Mouse (Mus musculus) adrenal gland, adult (tissue): ENCODE data around the gene Hydin.
"Not testable (repeated sequence)": the region's sequence is repeated elsewhere in the genome, so short reads cannot be mapped to it uniquely, and the experiment has no call there.

Source experiments
- DNase-seq, 2 experiments: peaks; one replicate each; pipeline ENCODE4 v3.0.0; 2022 to 2023; ENCODE audit warnings: low spot score in 1 of 2; ENCODE audit not compliant: inconsistent age in 2 of 2

Gene Hydin

DNA sequence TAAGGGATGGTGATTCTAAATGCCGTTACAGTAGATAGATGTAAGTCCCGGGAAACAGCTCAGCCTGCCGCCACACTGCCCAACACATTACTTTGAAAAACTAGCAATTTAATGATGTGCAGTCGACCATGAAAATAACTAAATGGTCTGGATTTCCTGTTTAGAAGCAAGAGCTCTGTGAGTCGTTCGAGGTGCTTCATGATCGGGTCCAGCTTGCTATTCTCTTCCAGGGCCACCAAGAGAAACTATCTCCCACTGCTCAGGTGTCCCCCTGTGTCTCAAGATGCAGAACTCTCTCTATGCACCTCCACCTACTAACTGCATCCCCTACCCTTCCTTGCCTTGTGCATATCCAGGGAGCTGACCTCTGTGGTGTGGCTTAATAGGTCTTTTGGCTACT lies 66.6 kb downstream of the Hydin start:
- DNase-seq = no peak

DNA sequence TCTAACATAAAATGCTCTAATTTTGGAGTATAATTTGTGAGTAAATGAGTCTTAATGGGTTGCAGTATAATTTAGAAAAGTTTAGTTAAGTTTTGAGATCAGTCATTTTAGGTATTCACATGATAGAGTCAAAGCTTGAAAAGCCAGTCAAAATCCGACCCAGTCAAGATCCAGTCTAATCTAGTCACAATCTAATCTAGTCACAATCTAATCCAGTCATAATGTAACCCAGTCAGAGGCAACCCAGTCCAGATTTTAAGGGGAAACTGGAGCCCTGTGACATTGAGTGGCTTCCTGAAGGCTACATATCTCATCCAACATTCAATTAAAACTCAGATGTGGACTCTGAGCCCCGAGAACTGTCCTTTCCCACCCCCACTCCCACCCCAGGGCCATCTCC lies 72.7 kb downstream of the Hydin start:
- DNase-seq = no peak

DNA sequence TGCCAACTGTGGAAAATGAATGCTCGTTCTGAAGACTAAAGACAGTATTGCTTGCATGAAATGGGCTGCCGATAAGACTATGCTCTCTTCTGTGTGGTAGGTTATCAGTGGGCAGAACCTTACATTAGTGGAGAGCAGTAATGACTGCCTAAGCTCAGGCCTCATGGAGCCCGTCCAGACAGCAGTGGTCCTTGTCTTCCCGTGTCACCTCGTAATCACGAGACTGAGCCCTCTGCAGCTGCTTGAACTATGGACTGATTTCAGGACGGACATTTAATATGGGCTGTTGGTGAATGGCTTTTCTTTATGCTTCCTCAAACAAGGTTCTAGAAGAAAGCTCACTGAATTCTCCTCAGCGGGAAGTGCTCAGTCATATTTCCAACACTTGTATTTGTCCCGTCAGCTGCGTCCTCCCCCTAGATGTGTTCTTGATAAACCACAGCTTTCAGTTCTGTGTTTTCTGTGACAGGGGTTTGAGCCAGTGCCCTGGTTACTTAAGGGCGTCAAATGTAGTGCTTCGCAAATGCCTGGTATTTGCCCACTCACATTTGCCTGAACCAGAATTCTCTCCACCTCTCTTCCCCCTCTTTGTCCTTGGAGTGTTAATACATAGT lies 73.4 kb downstream of the Hydin start:
- DNase-seq = no peak

DNA sequence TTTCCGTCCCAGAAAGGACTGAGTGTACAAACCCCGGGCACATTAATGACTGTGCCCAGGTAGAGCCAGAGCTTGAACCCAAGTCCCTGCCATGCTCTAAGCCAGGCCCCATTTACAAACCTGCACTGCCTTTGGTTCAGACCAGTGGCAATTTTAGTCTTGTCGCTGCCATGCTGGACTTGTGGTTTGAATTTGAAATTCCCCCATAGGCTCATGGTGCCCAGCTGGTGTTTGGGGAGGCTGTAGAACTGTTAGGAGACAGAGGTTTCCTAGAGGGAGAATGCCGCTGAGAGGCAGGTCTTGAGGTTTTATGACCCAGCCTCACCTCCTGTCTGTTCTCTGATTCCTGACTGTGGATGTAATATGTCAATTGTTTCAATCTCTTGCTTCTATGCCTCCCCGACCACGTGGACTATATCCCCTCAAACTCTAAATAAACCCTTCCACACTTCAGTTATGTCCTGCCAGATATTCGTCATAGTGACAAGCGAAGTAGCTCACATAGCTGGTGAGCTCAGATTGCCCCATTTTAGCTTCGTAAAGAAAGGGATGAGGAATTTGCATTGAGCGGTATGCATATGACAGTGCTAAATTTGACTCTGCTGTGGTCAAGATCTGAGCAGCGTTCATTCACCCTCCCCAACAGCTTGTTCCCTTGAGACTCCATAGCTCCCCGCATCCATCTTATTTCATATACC lies 79.1 kb downstream of the Hydin start:
- no peak for DNase-seq

DNA sequence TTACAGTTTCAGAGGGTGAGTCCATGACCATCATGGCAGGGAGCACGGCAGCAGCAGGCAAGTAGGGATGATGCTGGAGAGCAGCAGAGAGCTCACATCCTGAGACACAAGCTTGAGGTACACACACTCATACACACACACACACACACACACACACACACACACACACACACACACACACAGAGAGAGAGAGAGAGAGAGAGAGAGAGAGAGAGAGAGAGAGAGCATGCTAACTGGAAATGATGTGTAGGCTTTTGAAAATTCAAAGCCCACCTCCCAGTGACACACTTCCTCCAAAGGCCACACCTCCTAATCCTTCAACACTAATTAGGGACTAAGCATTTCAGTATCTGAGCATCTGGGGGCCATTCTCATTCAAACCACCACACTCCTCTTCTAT lies 80.1 kb downstream of the Hydin start:
- no peak for DNase-seq

DNA sequence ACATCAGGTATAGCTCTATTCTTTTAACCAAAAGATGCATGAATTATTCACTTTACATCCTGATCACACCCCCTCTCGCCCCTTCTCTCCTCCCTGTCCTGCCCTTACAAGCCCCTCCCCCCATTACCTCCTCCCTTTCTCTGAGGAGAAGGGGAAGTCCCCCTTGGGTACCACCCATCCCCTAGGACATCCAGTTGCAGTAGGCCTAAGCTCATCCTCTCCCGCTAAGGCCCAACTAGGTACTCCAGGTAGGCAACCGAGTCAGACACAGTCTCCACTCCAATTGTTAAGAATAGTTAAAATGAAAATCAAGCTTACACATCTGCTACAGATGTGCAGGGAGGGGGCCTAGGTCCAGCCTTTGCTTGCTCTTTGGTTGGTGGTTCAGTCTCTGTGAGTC lies 83.9 kb downstream of the Hydin start:
- DNase-seq = no peak

DNA sequence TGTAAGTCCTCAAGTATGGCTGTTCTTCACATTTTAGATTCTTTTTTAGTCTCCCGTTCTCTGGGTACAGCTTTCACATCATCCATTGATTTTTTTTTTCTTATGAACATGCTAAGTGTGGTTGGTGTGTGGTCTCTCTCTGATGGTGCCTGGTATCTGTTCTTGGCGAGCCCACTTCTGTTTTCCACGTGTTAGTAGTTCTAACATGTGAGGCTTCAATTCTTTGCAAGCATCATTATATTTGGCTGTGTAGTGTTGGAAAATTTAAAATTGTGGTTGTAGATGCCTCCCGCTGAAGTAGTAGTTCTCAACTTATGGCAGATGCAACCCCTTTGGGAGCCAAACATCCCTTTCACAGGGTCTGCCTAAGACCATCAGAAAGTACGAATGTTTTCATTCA lies 85.1 kb downstream of the Hydin start:
- no peak for DNase-seq

DNA sequence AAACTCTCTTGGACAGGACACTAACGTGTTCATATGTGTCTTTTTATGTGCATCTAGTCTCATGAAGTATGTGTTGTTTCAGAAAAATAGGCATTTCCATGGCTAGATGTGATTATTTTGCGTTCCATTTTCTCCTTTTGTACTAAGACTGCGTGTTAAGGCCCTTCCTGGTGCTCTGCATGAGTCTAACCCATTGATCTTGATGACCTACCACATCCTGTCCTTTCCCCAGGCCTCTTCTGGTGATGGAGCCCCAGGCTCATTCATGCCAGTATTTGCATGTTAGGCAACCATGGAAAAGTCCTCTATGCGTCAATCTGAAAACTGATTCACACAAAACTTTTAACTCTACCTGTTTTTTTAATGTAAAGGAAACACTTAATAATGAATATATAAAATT lies 96.2 kb downstream of the Hydin start:
- no peak for DNase-seq

DNA sequence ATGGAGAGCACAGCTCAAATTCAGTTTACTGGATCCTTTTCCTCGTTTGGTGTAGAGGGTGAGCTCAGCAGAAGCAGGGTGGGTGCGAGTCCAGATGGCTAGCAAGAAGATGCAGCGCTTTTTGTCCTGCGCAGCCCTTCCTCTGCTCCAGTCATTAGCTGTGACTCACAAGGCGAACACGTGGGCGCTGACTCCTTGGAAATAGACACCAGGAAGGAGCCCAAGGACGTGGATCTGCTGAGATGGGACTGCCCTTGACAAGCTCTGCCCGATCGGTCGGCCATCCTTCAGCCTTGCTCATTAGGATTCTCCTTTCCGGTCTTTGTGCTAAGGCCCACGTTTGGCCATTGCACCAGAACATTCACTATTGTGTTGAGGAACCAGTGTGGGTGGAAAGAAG lies 106.1 kb downstream of the Hydin start:
- peak; percentile 83 to 90 for DNase-seq

DNA sequence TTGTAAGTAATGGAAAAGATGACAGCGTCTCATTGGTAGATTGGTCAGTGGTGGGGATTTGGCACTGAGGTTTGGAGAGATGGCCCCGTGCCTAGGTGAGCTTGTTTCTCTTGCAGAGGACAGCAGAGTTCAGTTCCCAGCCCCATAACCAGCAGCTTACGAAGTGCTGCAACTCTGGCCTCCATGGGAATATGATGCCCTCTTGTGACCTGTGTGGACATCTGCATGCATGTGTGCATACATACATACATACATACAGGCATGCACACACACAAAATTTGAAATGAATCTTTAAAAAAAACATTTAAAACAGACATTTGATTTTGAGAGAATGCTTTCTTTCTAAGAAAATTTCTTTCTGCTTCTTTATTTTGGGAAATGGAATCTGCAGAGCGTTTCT lies 106.9 kb downstream of the Hydin start:
- DNase-seq = no peak

DNA sequence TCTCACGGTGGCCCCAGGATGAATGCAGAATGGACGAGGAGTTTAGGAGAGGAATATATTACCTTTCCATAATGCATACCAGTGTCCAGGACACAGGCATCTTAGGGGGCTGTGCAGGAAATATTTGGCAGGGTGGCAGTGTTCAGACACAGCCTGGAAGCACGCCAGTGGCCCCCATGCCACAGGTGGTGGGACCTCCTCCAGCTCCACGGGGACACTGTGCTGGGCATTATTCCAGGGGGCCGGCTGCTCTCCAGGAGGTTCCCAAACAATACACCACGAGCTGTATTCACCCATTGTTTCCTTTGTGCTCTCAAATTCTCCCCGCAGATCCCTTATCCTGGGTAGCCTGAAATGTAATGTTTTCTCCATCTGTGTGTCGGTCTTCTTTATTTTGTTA lies 116.0 kb downstream of the Hydin start:
- DNase-seq = no peak

DNA sequence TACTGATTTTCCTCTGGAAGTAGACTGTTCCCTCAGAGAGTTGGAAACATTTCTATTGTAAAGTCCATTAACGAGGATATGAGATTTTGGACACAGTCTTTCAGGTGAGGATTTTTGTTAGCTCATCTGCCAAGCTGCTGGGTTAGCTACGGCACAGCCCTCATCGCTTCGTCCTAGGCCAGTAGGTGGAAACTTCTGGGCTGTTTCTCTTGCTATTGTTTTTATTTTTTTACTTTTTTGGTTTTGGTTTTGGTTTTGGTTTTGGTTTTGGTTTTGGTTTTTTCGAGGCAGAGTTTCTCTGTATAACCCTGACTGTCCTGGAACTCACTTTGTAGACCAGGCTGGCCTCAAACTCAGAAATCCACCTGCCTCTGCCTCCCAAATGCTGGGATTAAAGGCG lies 117.9 kb downstream of the Hydin start:
- not testable (repeated sequence) for DNase-seq

DNA sequence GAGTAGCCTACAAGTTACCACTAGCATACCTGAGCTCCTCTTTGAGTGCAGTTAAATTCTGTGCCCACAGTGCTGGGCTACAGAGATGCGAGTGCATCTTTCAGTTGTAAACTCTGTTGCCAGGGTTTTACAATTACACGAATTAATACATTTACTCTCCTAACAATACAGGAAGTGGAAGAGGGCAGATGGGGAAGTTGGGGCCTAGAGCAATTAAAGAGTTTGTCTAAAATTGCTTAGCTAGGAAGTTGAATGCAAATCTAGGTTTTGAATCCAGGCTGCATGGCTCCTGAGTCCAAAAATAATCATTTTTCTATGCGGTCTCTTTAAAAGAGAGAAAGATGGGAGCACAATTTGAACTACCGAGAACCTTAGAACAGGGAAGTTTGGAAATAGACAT lies 128.9 kb downstream of the Hydin start:
- DNase-seq = no peak

DNA sequence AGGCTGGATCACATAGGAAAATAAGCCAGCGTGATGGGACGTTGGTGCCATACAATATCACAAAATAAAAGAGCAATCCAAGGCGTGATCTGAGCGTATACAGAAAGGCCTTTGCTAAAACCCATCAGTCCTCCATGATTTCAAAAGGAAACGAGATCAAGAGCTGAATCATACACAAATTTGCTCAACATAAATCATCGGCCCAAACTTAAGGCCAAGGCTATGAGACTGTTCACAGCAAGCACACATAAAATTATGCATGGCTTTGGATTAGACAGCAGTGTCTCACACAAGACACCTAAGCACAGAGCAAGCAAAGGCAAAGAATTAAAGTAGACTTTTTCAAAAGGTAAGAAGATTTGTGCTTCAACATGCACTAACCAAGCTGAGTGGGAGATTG lies 133.8 kb downstream of the Hydin start:
- peak; percentile 46 to 83 for DNase-seq

DNA sequence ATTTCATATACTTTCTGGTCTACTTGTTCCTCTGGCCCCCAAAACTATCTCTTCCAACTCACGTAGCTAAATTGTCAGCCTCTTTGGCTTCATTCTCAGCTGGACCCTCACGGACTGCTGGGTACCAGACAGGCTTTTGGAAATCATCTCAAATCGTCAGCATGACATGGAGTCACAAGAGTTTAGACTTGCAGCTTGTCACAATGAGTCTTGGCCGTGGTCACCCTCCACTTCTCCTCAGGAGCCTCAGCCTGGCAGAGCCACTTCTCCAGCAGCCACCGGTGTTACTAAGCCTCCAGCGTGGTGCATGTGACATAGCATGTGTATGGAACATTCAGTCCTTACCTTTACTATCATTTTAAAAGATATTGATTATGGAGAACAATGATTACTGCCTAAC lies 135.5 kb downstream of the Hydin start:
- no peak for DNase-seq

DNA sequence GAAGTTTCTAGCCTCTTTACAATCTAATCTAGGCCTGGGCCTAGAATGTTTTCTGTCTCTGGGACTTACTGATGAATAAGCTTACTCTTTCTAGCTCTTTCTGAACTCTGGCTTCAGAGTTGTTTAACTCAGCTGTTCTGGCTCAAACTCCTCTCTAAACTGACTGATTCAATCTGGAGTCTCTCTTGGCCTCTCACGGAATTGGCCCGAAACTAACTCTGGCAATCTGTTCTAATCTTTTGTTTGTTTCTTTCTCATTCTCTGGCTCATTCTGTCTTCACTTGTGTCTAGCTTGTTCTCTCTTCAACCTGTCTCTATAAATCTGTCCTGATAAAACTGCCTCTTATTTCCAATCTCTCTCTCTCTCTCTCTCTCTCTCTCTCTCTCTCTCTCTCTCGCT lies 137.7 kb downstream of the Hydin start:
- DNase-seq = no peak

DNA sequence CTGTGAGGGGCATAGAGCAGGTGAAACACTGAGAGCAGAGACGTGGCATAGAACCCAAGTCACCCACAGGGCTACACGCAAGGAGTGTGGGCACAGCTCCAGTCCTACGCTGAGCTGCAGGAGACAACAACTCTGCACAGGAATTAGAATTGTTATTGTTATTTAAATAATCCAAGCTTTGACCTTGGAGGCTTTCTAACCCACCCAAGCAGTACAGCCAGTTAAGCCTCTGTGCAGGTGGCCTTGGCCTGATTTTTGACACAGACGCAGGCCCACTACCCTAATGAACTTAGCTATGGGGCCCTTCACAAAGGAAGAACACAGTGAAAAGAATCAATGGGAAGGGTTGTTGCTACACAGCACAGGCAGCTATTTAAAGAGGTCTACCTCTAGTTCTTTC lies 148.3 kb downstream of the Hydin start:
- DNase-seq = no peak

DNA sequence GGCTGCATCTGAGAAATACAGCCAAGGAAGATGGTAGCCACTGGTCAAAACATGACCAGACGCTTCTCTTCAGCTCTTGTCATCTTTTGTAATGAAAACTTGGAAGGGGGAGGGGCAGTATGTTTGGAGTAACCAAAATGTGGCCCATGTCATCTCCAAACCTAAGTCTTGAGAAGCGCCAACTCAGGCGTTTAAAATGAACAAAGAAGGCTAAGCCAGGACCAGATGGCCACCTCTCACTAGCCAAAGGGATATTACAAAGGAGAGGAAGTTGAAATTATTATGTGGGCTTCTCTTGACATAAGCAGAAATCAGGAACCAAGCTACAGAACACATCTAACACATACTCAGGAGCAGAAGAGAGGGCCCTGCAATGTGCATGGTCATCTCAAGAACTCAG lies 150.2 kb downstream of the Hydin start:
- no peak for DNase-seq

DNA sequence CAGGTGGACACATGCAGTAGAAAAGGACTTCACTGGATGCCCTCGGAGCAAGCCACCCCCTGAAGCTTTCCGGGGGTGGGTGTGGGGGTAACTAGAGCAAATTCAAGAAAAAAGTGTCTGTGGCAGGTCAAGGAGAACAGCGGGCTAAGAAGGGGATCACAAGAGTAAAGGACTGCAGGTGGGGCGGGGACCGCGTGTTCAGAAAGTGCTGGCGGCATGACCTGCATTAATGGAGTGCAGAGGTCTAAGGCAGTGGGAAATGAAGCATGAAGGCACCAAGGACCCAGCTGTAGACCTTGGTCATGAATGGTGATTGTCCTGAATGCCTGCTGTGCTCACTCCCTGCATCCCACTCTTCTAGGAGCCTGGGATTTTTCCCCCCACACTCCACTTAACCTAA lies 151.0 kb downstream of the Hydin start:
- DNase-seq = no peak

DNA sequence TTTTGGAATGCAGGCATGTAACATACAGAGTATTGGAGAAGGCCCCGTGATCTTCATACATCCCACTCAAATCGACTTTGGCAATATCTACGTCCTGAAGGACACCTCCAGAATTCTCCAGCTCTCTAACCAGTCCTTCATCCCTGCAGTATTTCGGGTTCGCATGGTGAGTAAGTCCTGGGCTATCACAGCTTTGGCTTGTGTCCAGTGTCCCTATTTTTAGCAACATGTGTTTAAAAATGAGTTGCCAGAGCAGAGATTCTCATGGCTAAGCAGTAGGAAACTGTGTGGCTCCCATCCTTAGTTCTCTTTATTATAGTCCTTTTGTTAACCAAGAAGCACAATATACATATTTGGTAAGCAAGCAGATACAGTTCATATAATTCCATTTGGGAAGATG lies 152.9 kb downstream of the Hydin start:
- DNase-seq = peak; percentile 35 to 86

DNA sequence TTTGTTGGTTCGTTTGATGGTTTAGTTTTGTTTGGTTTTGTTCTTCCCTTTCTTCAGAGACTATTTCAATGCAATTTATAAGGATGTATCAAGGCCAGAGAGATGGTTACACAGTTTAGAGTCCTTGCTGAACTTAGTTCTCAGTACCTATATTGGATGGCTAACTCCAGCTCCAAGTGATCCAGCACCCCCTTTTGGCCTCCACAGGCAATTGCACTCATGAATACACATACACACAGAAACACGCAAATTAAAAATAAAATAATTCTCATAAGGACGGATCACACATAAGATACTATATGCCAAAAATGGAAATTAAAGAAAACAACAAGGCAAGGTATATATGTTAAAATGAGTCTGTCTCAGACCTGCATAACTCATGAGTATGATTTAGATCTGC lies 153.4 kb downstream of the Hydin start:
- no peak for DNase-seq

DNA sequence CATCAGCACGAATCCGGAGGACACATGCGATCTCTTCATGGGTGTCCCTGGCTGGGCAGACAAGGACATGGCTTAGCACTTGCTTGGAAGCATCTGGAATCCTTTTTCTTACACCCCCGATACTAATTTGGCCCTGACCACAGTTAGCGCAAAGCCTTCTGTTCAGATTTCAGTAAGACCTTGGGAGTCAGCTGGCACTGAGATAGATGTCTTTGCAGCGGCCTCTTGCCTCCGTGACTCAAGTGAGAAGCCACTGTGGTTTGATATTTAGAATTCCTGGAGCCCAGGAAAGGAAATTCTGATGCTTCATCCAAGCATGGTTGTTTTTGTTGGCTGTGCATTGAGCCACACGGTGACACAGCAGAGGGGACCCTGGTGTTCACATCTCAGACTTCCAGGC lies 157.4 kb downstream of the Hydin start:
- DNase-seq = peak; percentile 55 to 81

DNA sequence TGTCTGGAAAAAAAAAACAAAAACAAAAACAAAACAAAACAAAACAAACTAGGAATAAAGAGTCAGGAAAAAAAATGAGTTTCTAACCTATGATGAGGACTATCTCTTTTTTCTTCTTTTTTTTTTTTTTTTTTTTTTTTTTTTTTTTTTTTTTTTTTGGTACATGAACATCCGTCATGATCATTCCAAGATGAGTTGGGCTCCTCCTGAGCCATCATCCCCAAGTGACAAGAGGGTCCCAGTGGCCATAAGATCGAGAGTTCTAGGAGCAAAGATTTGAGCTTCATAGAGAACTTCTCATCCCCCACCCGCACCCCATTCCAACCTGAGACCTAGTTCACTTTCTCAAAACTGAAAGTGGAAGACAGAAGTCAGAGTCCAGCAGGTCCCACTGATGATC lies 164.6 kb downstream of the Hydin start:
- no peak for DNase-seq
